Mouse (Mus musculus) olfactory bulb, adult 2 months (tissue): Measurements from ENCODE around the gene Fam43a.

Source experiments
- CTCF ChIP-seq: fragments of 200-500 bp; IDR thresholded peaks from 2 replicates; pipeline ENCODE4 v1.5.1; 2012; ENCODE audit warnings: low read depth, mild to moderate bottlenecking, low read length, moderate library complexity; ENCODE audit not compliant: insufficient read depth
- POLR2A ChIP-seq: fragments of 200-500 bp; IDR thresholded peaks from 2 replicates; pipeline ENCODE4 v1.6.1; 2012; ENCODE audit warnings: mild to moderate bottlenecking, low read depth, low read length, moderate library complexity; ENCODE audit not compliant: insufficient read depth

DNA sequence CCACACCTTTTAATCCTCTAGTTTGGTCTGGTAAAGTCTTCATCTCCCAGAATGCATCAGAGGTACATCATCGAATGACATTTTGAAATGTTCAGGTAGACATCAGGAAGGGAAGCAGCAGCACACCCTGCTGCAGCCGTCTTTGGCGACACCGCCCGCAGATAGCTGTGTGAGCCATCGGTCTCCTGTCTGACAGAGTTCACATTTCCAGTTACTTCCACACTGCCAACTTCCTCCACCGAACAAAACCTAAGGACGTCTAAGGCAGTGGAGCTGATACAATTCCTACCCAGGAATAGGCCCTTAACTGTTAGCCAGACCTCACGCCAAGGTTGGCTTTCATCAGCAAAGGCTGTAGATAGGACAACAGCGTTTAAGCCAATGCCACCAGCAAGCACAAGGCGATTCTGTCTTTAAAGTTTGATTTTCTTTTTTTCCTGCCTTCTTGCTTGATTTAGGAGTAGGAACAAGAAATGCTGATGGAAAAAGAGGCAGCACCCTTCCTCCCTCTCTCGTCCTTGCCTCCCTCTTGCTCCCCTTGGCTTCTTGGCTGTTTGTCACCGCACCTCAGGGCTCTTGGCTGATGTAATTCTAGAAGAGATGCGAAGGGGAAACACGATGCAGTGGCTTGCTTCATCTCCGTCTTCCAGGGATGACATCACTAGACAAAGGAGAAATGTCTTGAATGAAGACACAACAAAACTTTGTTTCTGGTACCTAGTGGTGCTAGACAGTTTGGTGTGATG, 4.7 kb downstream of the Fam43a start:
- TF ChIP-seq CTCF (no peak), POLR2A (no peak)
